Mouse (Mus musculus): ENCODE measurements around the gene Rbm8a. TPM values are rescaled to one million over a fixed set of nuclear protein-coding genes. Genes with fewer than 3 reads are reported as not detected.
"Not testable (repeated sequence)": the region's sequence is repeated elsewhere in the genome, so short reads cannot be mapped to it uniquely, and the experiment has no call there.

Gene Rbm8a
- polyA plus RNA-seq, 1 experiment from 2014 or later: 113 TPM

DNA sequence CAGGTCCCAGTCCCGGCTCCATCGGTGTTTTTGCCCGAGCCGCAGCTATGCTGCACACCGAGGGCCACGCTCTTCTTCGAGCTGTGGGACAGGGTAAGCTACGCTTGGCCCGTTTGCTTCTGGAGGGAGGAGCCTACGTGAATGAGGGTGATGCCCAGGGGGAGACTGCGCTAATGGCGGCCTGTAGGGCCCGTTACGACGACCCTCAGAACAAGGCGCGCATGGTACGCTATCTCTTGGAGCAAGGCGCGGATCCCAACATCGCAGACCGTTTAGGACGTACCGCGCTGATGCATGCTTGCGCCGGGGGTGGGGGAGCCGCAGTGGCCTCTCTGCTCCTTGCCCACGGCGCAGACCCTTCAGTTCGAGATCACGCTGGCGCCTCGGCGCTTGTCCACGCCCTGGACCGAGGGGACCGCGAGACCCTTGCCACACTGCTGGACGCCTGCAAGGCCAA lies 32.3 kb upstream of the Rbm8a start:
- ATAC-seq: no peak
- Histone ChIP-seq H3K4me2 (replicated peaks) (peak overlapping the region; percentile 91), H3K27ac (peak overlapping the region; percentile 67), H3K36me3 (no peaks in the 10 kb centered on the region), H3K4me1 (replicated peaks) (peaks cover 39% of the 10 kb centered on the region), H3K4me3 (replicated peaks) (peak overlapping the region; percentile 47), H3K9ac (peak overlapping the region; percentile 67), H3K9me3 (no peaks in the 10 kb centered on the region), H3K27me3 (replicated peaks) (peaks cover 37% of the 10 kb centered on the region)
- WGBS: under 1% methylated on average over 40 of the region's 40 CpGs

- no peaks in the 10 kb centered on the region for H3K9me3 ChIP-seq
- H3K36me3 ChIP-seq: no peaks in the 10 kb centered on the region
- peak overlapping the region; percentile 67 for H3K27ac ChIP-seq
- ATAC-seq: no peak
- H3K4me3 ChIP-seq (replicated peaks): peak overlapping the region; percentile 47
- peaks cover 37% of the 10 kb centered on the region for H3K27me3 ChIP-seq (replicated peaks)
- peak overlapping the region; percentile 91 for H3K4me2 ChIP-seq (replicated peaks)
- peaks cover 42% of the 10 kb centered on the region for H3K4me1 ChIP-seq (replicated peaks)
- 1% methylated on average over 54 of the region's 54 CpGs for WGBS
- H3K9ac ChIP-seq: peak overlapping the region; percentile 67
Observed at GRCm38 (mm10) chr3:96598156-96599068, 31.3 kb upstream of the Rbm8a start.

DNA sequence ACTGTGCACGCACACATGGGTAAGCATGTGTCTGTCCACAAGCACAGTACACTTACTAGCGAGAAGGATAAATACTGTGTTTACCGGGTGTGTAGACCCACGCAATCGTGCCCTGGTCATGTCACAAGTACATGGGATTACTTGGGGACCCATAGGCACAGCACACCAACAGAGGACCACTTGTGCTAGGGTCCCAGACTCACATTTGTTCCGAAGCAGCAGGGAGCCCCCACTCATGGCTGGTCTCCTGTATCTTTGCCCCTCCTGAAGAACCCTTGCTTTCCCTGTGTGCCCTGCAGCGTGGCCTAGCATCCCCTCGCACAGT lies 30.7 kb upstream of the Rbm8a start:
- peak overlapping the region; percentile 67; the same call in 1 of the 2 replicates for H3K9ac ChIP-seq
- ATAC-seq: no peak
- peaks cover 42% of the 10 kb centered on the region for H3K4me1 ChIP-seq (replicated peaks)
- H3K27ac ChIP-seq: no peak overlapping the region
- peak overlapping the region; percentile 91 for H3K4me2 ChIP-seq (replicated peaks)
- WGBS: 53% methylated on average over 8 of the region's 8 CpGs
- H3K9me3 ChIP-seq: no peaks in the 10 kb centered on the region
- peak overlapping the region; percentile 47; the same call in 1 of the 2 replicates for H3K4me3 ChIP-seq (replicated peaks)
- H3K27me3 ChIP-seq (replicated peaks): peaks cover 37% of the 10 kb centered on the region
- H3K36me3 ChIP-seq: no peaks in the 10 kb centered on the region

DNA sequence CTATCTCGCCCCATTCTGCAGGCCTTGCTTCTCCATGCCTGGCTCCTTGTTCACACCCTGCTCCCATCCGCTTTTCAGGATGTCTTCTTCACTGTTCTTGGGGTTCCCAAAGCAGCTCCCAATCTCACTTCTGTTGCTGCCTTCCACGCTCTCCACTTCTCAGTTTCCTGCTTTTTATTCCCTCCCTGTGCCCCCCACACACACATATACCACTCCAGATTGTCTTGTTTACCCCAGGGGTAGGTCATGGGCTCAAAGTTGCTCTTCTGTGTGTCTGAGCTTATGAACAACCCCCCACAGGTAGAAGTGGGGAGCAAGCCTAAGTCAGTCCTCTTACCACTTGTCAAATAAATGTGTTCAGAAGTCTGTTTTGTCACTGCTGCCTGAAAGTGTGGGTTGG lies 30.3 kb upstream of the Rbm8a start:
- no peak for ATAC-seq
- 76% methylated on average over 3 of the region's 3 CpGs for WGBS
- H3K36me3 ChIP-seq: no peaks in the 10 kb centered on the region
- H3K4me1 ChIP-seq (replicated peaks): peaks cover 42% of the 10 kb centered on the region
- H3K4me3 ChIP-seq (replicated peaks): no peak overlapping the region
- H3K27ac ChIP-seq: no peak overlapping the region
- H3K4me2 ChIP-seq (replicated peaks): no peak overlapping the region
- H3K9me3 ChIP-seq: no peaks in the 10 kb centered on the region
- no peak overlapping the region for H3K9ac ChIP-seq
- H3K27me3 ChIP-seq (replicated peaks): peaks cover 37% of the 10 kb centered on the region

DNA sequence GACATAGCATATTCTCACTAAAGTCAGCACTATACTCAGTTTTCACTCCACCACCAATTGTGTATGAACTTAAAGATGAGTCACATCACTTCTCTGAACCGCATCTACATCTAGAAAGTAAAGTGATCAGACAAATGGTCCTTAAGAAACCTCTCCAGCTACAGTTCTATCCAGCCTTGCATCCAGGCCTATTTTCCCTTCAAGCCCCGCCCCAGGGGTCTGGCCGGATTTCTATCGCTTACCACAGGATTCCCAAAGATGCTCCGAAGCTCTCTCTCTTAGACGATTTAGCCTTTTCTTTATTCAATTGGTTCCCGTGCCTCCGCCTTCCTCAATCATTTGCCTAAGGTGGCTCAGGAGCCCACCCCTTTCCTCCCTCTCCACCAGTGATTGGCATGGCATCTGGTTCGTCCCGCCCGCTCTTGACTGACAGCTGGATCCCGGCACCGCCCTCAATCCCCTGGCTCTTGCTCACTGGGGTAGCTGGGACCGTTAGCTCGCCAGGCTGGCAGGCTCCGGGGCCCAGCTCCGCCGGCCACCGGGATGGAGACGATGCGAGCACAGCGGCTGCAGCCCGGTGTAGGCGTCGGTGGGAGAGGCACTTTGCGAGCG lies 29.0 kb upstream of the Rbm8a start, which contains the start of gene Lix1l:
TSS of gene Lix1l (plus strand) at position 511 of the 612 bp plus-strand sequence.
- H3K9me3 ChIP-seq: no peaks in the 10 kb centered on the region
- WGBS: 1% methylated on average over 27 of the region's 27 CpGs
- peaks cover 30% of the 10 kb centered on the region for H3K27me3 ChIP-seq (replicated peaks)
- H3K4me1 ChIP-seq (replicated peaks): peaks cover 43% of the 10 kb centered on the region
- no peaks in the 10 kb centered on the region for H3K36me3 ChIP-seq
- peak within 1 kb of the TSS; percentile 98 for H3K27ac ChIP-seq
- H3K4me3 ChIP-seq (replicated peaks): peak within 1 kb of the TSS; percentile 71
- peak; percentile 94 for ATAC-seq
- peak within 1 kb of the TSS; percentile 80 for H3K4me2 ChIP-seq (replicated peaks)
- H3K9ac ChIP-seq: peak within 1 kb of the TSS; percentile 77

- WGBS: under 1% methylated on average over 20 of the region's 40 CpGs
Observed at GRCm38 (mm10) chr3:96601251-96601787, 28.4 kb upstream of the Rbm8a start.

DNA sequence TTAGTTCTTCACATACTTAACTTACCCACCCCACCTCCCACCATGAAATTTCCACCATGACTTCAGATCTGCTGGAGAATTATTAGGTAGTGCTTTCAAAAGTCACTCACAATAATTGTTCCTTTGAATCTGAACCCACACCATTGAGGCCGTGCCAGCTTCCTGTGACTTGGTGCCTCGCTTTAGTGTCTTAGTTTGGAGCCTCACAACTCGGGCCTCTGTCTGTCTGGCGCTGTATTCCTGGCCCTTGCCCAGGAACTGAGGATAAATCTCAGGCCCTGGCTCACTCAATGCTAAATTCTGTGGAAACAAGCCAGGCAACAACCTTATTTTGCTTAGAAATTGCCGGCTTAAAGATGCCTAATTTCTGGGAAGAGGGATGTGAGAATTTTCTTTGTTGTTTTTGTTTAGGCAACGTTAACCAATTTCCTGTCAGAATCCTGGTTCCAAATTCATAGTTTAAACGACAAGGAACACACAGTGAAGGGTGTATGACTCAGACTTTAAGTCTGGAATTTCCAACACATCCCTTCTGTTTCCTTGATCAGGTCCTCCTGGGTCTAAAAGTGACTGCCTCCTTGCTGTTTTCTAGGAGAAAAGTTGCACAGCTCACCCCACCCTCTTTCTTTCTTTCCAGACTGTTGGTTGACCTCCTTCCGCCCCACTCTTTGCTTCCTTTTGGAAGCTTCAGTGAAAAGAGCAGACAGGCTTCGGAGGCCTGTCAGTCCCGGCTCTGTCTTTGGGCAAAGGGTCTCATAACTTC lies 27.6 kb upstream of the Rbm8a start:
- ATAC-seq: no peak
- H3K4me1 ChIP-seq (replicated peaks): peaks cover 30% of the 10 kb centered on the region
- peak overlapping the region; percentile 80 for H3K4me2 ChIP-seq (replicated peaks)
- 29% methylated on average over 10 of the region's 10 CpGs for WGBS
- peak overlapping the region; percentile 77 for H3K9ac ChIP-seq
- H3K27ac ChIP-seq: peak overlapping the region; percentile 98
- peaks cover 21% of the 10 kb centered on the region for H3K27me3 ChIP-seq (replicated peaks)
- no peaks in the 10 kb centered on the region for H3K36me3 ChIP-seq
- no peaks in the 10 kb centered on the region for H3K9me3 ChIP-seq
- H3K4me3 ChIP-seq (replicated peaks): peak overlapping the region; percentile 71

More at GRCm38 (mm10) chr3:96601251-96601787, 28.4 kb upstream of the Rbm8a start:
- no peaks in the 10 kb centered on the region for H3K36me3 ChIP-seq
- H3K9ac ChIP-seq: peak overlapping the region; percentile 77
- peak overlapping the region; percentile 80 for H3K4me2 ChIP-seq (replicated peaks)
- H3K27ac ChIP-seq: peak overlapping the region; percentile 98
- no peaks in the 10 kb centered on the region for H3K9me3 ChIP-seq
- H3K4me3 ChIP-seq (replicated peaks): peak overlapping the region; percentile 71
- peaks cover 38% of the 10 kb centered on the region for H3K4me1 ChIP-seq (replicated peaks)
- peaks cover 25% of the 10 kb centered on the region for H3K27me3 ChIP-seq (replicated peaks)
- ATAC-seq: peak; percentile 70

GRCm38 (mm10) chr3:96602704-96603084 lies 27.0 kb upstream of the Rbm8a start:
- H3K36me3 ChIP-seq: no peaks in the 10 kb centered on the region
- no peaks in the 10 kb centered on the region for H3K9me3 ChIP-seq
- H3K27me3 ChIP-seq (replicated peaks): peaks cover 18% of the 10 kb centered on the region
- 22% methylated on average over 5 of the region's 5 CpGs for WGBS
- peaks cover 25% of the 10 kb centered on the region for H3K4me1 ChIP-seq (replicated peaks)
- peak overlapping the region; percentile 80 for H3K4me2 ChIP-seq (replicated peaks)
- H3K27ac ChIP-seq: peak overlapping the region; percentile 98
- H3K4me3 ChIP-seq (replicated peaks): peak overlapping the region; percentile 71
- peak overlapping the region; percentile 77 for H3K9ac ChIP-seq
- ATAC-seq: no peak

- no peak for ATAC-seq
- H3K27ac ChIP-seq: peak overlapping the region; percentile 98; the same call in 1 of the 2 replicates
- no peaks in the 10 kb centered on the region for H3K36me3 ChIP-seq
- H3K4me3 ChIP-seq (replicated peaks): peak overlapping the region; percentile 71; the same call in 1 of the 2 replicates
- H3K9ac ChIP-seq: peak overlapping the region; percentile 77; the same call in 1 of the 2 replicates
- 56% methylated on average over 5 of the region's 5 CpGs for WGBS
- peaks cover 19% of the 10 kb centered on the region for H3K4me1 ChIP-seq (replicated peaks)
- H3K4me2 ChIP-seq (replicated peaks): peak overlapping the region; percentile 80
- no peaks in the 10 kb centered on the region for H3K9me3 ChIP-seq
- H3K27me3 ChIP-seq (replicated peaks): peaks cover 14% of the 10 kb centered on the region
Observed at GRCm38 (mm10) chr3:96603311-96603710, 26.4 kb upstream of the Rbm8a start.

GRCm38 (mm10) chr3:96606007-96606406 lies 23.7 kb upstream of the Rbm8a start:
- H3K36me3 ChIP-seq; H3K27me3 ChIP-seq (replicated peaks); H3K9me3 ChIP-seq; H3K4me3 ChIP-seq (replicated peaks); H3K9ac ChIP-seq; ATAC-seq; H3K27ac ChIP-seq; H3K4me2 ChIP-seq (replicated peaks): not testable (repeated sequence)
- 0 out of 2 replicates have a peak, but pooled peaks cover 12% of the 10 kb centered on the region for H3K4me1 ChIP-seq (replicated peaks)
- WGBS: 89% methylated on average over 4 of the region's 4 CpGs

DNA sequence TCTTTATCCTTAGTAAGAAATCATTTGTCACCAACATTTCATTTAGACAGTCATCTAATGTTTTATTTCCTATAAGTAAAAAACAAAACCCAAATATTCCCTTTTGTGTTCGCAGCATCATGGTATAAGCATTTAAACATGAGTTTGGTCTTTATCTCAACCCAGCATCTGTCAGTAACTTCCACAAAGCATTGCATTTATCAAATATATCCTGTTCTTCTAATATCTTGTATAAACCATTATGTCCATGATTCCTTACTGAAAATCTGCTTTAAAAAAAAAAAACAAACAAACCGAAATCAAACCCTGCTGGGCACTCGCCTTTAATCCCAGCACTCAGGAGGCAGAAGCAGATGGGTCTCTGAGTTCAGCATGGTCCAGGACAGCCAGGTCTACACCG lies 23.1 kb upstream of the Rbm8a start:
- Histone ChIP-seq H3K4me2 (replicated peaks) (no peak overlapping the region), H3K9ac (no peak overlapping the region), H3K36me3 (no peaks in the 10 kb centered on the region), H3K9me3 (no peaks in the 10 kb centered on the region), H3K27me3 (replicated peaks) (no peaks in the 10 kb centered on the region), H3K4me1 (replicated peaks) (0 out of 2 replicates have a peak, but pooled peaks cover 12% of the 10 kb centered on the region), H3K4me3 (replicated peaks) (no peak overlapping the region), H3K27ac (no peak overlapping the region)
- ATAC-seq: no peak
- 88% methylated on average over 4 of the region's 4 CpGs for WGBS
